Mouse (Mus musculus): ENCODE results near the gene Srms.

DNA sequence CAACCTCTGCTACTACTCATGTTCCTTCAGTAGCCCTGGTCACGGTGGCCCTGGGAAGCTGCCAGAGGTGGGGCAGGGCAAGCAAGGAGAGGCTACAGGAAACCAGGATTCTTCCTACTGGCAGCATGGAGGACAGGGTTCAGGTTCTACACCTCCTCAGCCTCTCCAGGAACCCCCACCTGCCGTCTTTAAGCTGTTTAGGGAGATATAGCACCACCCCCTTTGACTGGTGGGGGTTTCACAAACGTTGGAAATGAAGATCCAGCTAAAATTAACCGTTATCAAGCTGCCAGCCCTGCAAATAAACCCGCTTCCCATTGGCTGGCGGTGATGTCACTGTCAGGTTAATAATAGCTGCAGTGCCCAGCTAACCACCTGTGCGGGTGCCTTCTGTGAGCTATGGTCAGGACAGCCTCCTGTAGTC is 53.9 kb downstream of the Srms start:
- TF ChIP-seq CTCF (IDR thresholded peaks at IDR 0.05; ENCODE audit: borderline replicate concordance, insufficient read depth, low read length): no peak
- TF ChIP-seq POLR2A (IDR thresholded peaks at IDR 0.05; ENCODE audit: low read depth, low read length): no peak
